Mouse (Mus musculus): ENCODE data around the gene Tlx3.

- TF ChIP-seq GATA1 (IDR thresholded peaks at IDR 0.05; ENCODE audit: low read length) (no peak), TAL1 (IDR thresholded peaks at IDR 0.05; ENCODE audit: low read length) (no peak)
Measured at GRCm38 (mm10) chr11:33220763-33221162, 17.4 kb upstream of the Tlx3 start.

Data from erythroblast, embryonic 14.5 days (primary cell).